Mouse (Mus musculus): ENCODE measurements around the gene Gm42957.

DNA sequence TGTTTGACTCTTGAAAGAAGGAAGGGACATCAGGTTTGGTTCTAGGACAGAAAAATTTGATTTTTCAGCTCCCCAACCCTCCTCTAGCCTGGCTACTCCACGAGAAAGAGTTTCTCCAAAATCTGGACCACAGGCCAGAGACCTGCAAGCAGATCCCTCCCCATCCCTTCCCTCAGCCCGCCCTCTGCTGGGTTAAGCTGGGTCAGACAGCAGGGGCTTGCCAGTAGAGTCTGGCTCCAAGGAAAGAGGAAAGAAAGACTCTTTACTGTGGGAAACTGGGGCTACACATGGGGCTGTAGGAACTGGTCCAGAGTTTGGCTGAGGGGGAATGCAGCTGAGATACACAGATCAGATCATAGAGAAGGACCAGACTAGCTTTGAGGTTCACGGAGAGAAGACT lies 57.2 kb downstream of the Gm42957 start:
- TF ChIP-seq CTCF (IDR thresholded peaks at IDR 0.05; ENCODE audit: extremely low read depth, insufficient read depth, insufficient read length, insufficient replicate concordance) (no peak), POLR2A (IDR thresholded peaks at IDR 0.05; ENCODE audit: low read depth, low read length) (no peak)

All from spleen, adult 2 months (tissue).